Mouse (Mus musculus): ENCODE measurements around the gene Egln3. TPM values are rescaled to one million over a fixed set of nuclear protein-coding genes. Genes with fewer than 3 reads are reported as not detected.

Egln3 gene
- polyA plus RNA-seq, 1 experiment from 2014 or later = 7.1 TPM

DNA sequence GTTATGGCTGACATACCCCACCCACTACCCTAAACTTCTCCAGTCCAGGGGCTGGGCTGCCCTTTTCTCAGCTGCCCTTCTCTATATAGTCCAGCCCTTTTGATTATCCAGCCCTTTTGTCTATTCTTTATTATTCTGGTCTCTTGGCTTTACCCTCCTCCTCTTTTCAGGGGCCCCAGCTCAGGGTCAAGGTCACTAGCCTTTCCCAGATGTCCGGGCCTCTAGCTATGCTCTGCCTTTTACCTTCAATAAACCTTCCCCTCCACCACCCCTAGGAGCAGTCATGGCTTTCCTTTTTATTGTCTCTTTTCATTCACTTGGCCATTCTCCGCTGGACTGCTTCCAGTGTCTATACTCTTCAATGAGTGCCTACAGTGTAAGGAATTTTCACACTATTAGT, 22.7 kb upstream of the Egln3 start:
- 36% methylated on average over 2 of the region's 2 CpGs for WGBS
- no peak overlapping the region for H3K4me3 ChIP-seq (replicated peaks; ENCODE audit: low read length)
- H3K4me1 ChIP-seq (replicated peaks; ENCODE audit: control insufficient read depth, insufficient read depth, low read length) = peaks cover 4% of the 10 kb centered on the region; the same call in 1 of the 2 replicates
- no peak overlapping the region for H3K27ac ChIP-seq (ENCODE audit: low read length)
- no peak overlapping the region for H3K4me2 ChIP-seq (ENCODE audit: low read length)
- H3K36me3 ChIP-seq (ENCODE audit: control insufficient read depth, insufficient read depth) = no peaks in the 10 kb centered on the region
- H3K27me3 ChIP-seq (replicated peaks; ENCODE audit: control insufficient read depth, insufficient read depth, low read length) = no peaks in the 10 kb centered on the region
- no peak overlapping the region for H3K9ac ChIP-seq (replicated peaks; ENCODE audit: low read depth, low read length)
- ATAC-seq = no peak
- no peaks in the 10 kb centered on the region for H3K9me3 ChIP-seq (ENCODE audit: control insufficient read depth, low read length)

DNA sequence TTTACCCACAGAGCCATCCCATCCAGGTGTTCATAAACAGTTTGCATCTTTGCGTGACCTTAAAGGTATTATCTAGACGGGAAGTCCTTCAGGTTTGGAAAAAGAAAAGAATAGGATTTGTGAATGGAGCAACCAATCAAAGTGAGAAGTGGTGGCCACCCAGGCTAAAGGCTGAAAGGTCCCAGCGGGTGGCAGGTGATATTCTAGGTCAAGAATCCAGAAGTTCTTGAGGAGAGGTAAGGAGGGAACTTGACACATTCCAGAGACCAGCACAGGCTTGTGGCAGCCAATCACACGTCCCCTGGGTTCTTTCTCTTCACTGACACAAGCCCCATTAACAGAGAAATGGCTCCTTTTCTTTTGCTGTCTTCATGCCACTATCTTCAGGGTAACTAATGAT, 21.9 kb upstream of the Egln3 start:
- H3K4me3 ChIP-seq (replicated peaks; ENCODE audit: low read length) = no peak overlapping the region
- H3K9ac ChIP-seq (replicated peaks; ENCODE audit: low read depth, low read length) = no peak overlapping the region
- no peaks in the 10 kb centered on the region for H3K36me3 ChIP-seq (ENCODE audit: control insufficient read depth, insufficient read depth)
- no peaks in the 10 kb centered on the region for H3K27me3 ChIP-seq (replicated peaks; ENCODE audit: control insufficient read depth, insufficient read depth, low read length)
- H3K4me1 ChIP-seq (replicated peaks; ENCODE audit: control insufficient read depth, insufficient read depth, low read length) = peaks cover 4% of the 10 kb centered on the region; the same call in 1 of the 2 replicates
- no peak for ATAC-seq
- H3K9me3 ChIP-seq (ENCODE audit: control insufficient read depth, low read length) = no peaks in the 10 kb centered on the region
- H3K27ac ChIP-seq (ENCODE audit: low read length) = no peak overlapping the region
- WGBS = 83% methylated on average over 4 of the region's 4 CpGs
- H3K4me2 ChIP-seq (ENCODE audit: low read length) = no peak overlapping the region

DNA sequence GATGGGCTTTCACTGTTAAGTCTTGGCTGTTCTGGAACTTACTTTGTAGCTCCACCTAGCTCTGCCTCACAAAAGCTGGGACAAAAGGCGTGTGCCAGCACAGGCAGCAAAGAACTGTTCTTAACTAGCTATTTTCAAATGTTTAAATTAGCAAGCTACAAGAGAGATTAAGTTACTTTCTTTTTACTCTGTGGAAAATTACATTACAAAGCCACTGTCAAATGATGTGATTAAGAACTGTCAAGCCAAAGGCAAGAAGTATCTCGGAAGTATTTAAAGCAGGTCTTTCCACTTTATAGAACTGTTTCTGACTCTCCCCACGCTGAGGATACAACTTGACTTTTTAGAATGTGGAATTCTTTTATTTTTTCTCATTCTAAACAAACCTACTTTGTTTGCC, 21.4 kb upstream of the Egln3 start:
- no peak overlapping the region for H3K9ac ChIP-seq (replicated peaks; ENCODE audit: low read depth, low read length)
- no peak for ATAC-seq
- no peaks in the 10 kb centered on the region for H3K9me3 ChIP-seq (ENCODE audit: control insufficient read depth, low read length)
- no peaks in the 10 kb centered on the region for H3K27me3 ChIP-seq (replicated peaks; ENCODE audit: control insufficient read depth, insufficient read depth, low read length)
- H3K4me2 ChIP-seq (ENCODE audit: low read length) = no peak overlapping the region
- no peaks in the 10 kb centered on the region for H3K36me3 ChIP-seq (ENCODE audit: control insufficient read depth, insufficient read depth)
- no peak overlapping the region for H3K4me3 ChIP-seq (replicated peaks; ENCODE audit: low read length)
- no peak overlapping the region for H3K27ac ChIP-seq (ENCODE audit: low read length)
- H3K4me1 ChIP-seq (replicated peaks; ENCODE audit: control insufficient read depth, insufficient read depth, low read length) = peaks cover 4% of the 10 kb centered on the region; the same call in 1 of the 2 replicates
- 52% methylated on average over 3 of the region's 3 CpGs for WGBS

DNA sequence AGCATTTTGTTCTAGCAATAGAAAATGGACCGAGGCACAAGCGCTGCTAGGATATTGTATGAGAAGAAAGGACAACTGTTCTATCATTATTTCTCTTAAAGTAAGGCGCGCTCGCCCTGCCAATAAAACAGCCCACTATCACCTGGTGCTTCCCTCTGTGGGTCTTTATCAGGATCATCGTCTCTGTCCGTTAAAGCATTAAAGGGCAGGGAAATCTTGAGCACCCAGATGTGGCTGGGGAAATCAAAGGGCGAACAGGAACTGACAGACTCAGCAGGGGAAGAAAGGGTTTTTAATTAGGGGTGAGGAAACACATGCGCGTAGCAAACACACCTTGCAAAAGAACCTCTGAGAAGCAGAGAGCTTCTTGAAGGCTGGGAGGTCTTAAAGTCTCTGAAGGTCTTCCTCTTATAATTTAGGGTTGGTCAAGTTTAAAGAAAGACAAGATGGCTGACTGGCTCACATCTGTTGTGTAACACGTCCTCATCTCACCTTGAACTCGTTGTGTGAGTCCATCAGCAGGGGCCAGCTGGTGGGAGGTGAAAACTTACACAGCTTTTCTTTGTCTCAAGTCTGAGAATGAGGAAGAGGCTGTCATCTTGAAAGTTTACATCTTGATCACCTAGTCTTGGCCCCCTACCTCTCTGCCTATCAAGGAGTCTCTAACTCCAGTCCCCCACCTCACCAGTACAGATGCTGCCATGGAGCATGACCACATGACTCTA, 18.5 kb upstream of the Egln3 start:
- H3K9ac ChIP-seq (replicated peaks; ENCODE audit: low read depth, low read length) = no peak overlapping the region
- H3K4me1 ChIP-seq (replicated peaks; ENCODE audit: control insufficient read depth, insufficient read depth, low read length) = peaks cover 4% of the 10 kb centered on the region; the same call in 1 of the 2 replicates
- H3K4me2 ChIP-seq (ENCODE audit: low read length) = no peak overlapping the region
- no peaks in the 10 kb centered on the region for H3K36me3 ChIP-seq (ENCODE audit: control insufficient read depth, insufficient read depth)
- ATAC-seq = no peak
- no peak overlapping the region for H3K4me3 ChIP-seq (replicated peaks; ENCODE audit: low read length)
- H3K9me3 ChIP-seq (ENCODE audit: control insufficient read depth, low read length) = no peaks in the 10 kb centered on the region
- H3K27me3 ChIP-seq (replicated peaks; ENCODE audit: control insufficient read depth, insufficient read depth, low read length) = no peaks in the 10 kb centered on the region
- no peak overlapping the region for H3K27ac ChIP-seq (ENCODE audit: low read length)
- WGBS = 85% methylated on average over 12 of the region's 12 CpGs

DNA sequence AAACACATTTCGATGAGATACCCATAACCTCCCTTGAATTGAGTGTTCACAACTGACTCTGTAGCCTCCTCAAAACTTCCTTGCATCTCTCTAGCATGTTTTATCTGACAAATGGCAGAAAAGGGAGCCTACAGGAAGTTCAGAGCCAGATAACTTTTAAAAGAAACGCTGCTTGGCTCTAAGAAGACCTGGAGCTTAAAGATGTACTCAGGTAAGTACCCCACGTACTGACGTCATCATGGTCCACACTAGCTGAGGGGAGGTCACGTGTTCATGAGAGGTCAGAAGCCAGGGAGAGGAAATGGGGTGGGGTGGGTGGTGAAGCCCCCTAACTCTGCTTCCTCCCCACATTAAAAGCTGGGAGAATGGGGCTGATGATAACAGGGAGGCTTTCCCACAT, 13.0 kb upstream of the Egln3 start:
- Histone ChIP-seq H3K9ac (replicated peaks; ENCODE audit: low read depth, low read length) (no peak overlapping the region), H3K4me3 (replicated peaks; ENCODE audit: low read length) (no peak overlapping the region), H3K9me3 (ENCODE audit: control insufficient read depth, low read length) (no peaks in the 10 kb centered on the region), H3K27ac (ENCODE audit: low read length) (no peak overlapping the region), H3K4me2 (ENCODE audit: low read length) (no peak overlapping the region), H3K27me3 (replicated peaks; ENCODE audit: control insufficient read depth, insufficient read depth, low read length) (no peaks in the 10 kb centered on the region), H3K4me1 (replicated peaks; ENCODE audit: control insufficient read depth, insufficient read depth, low read length) (no peaks in the 10 kb centered on the region), H3K36me3 (ENCODE audit: control insufficient read depth, insufficient read depth) (no peaks in the 10 kb centered on the region)
- WGBS = 89% methylated on average over 5 of the region's 5 CpGs
- no peak for ATAC-seq

DNA sequence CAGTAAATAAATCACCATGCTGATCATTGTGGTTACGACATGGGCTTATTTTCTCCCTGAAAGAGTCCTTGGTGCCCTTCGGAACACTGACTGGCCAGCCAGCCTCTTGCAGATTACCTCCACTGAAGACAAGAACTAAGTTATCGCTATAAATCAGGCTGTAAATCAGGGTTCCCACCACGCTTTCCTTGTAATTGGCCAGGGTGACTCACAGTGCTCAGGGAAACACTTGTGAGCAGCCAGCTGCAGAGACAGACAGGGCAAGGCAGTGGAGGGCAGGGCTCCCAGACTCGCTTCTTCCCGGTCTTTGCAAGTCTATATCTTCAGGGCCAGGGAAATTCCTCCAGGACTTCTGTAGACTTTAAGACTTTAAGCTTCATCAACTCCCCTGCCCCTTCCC, 10.8 kb upstream of the Egln3 start:
- H3K4me3 ChIP-seq (replicated peaks; ENCODE audit: low read length) = no peak overlapping the region
- no peaks in the 10 kb centered on the region for H3K36me3 ChIP-seq (ENCODE audit: control insufficient read depth, insufficient read depth)
- WGBS = 82% methylated on average over 6 of the region's 6 CpGs
- H3K9ac ChIP-seq (replicated peaks; ENCODE audit: low read depth, low read length) = no peak overlapping the region
- H3K27ac ChIP-seq (ENCODE audit: low read length) = no peak overlapping the region
- no peaks in the 10 kb centered on the region for H3K27me3 ChIP-seq (replicated peaks; ENCODE audit: control insufficient read depth, insufficient read depth, low read length)
- H3K4me2 ChIP-seq (ENCODE audit: low read length) = no peak overlapping the region
- no peaks in the 10 kb centered on the region for H3K9me3 ChIP-seq (ENCODE audit: control insufficient read depth, low read length)
- H3K4me1 ChIP-seq (replicated peaks; ENCODE audit: control insufficient read depth, insufficient read depth, low read length) = no peaks in the 10 kb centered on the region
- ATAC-seq = no peak

DNA sequence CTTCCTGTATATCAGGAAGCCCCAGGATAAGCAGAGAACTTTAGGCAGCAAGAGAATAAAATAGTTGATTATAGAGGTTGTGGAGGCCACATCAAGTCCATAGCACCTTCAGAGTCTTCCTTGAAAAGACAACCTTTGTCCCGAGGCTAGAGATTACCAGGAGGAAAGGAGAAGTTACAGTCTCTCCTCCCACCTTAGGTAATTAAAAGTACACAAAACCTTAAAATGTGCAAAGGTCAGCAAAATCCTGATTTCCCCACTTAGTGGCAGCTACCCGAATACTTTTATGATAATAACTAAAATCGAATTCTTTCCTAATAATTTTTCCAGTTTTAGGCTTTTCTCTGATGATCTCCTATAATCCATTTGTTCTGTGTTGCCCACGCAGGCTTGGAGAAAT, 10.2 kb upstream of the Egln3 start:
- Histone ChIP-seq H3K4me2 (ENCODE audit: low read length) (no peak overlapping the region), H3K9ac (replicated peaks; ENCODE audit: low read depth, low read length) (no peak overlapping the region), H3K27ac (ENCODE audit: low read length) (no peak overlapping the region), H3K4me1 (replicated peaks; ENCODE audit: control insufficient read depth, insufficient read depth, low read length) (no peaks in the 10 kb centered on the region), H3K4me3 (replicated peaks; ENCODE audit: low read length) (no peak overlapping the region), H3K27me3 (replicated peaks; ENCODE audit: control insufficient read depth, insufficient read depth, low read length) (no peaks in the 10 kb centered on the region), H3K9me3 (ENCODE audit: control insufficient read depth, low read length) (no peaks in the 10 kb centered on the region), H3K36me3 (ENCODE audit: control insufficient read depth, insufficient read depth) (no peaks in the 10 kb centered on the region)
- 77% methylated on average over 4 of the region's 4 CpGs for WGBS
- no peak for ATAC-seq

DNA sequence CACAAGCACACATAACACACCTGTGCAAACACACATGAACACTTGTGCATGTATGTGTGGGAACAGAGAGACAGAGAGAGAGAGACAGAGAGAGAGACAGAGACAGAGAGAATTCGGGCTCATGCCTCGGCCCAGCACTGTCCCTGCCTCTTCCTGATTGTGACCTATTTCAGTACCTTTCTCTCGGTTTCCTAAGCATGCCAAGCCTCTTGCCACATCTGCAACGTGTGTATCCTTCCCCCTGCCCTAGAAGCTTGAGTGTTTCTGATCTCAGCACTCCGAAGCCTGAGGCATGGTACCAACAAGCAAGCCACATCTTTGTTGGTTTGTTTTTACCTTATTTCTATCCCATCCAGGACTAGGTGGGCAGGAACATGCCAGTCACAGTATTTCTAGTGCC, 9.6 kb upstream of the Egln3 start:
- Histone ChIP-seq H3K9me3 (ENCODE audit: control insufficient read depth, low read length) (no peaks in the 10 kb centered on the region), H3K9ac (replicated peaks; ENCODE audit: low read depth, low read length) (no peak overlapping the region), H3K27me3 (replicated peaks; ENCODE audit: control insufficient read depth, insufficient read depth, low read length) (no peaks in the 10 kb centered on the region), H3K27ac (ENCODE audit: low read length) (no peak overlapping the region), H3K4me2 (ENCODE audit: low read length) (no peak overlapping the region), H3K4me3 (replicated peaks; ENCODE audit: low read length) (no peak overlapping the region), H3K4me1 (replicated peaks; ENCODE audit: control insufficient read depth, insufficient read depth, low read length) (no peaks in the 10 kb centered on the region), H3K36me3 (ENCODE audit: control insufficient read depth, insufficient read depth) (no peaks in the 10 kb centered on the region)
- 63% methylated on average over 5 of the region's 5 CpGs for WGBS
- no peak for ATAC-seq

DNA sequence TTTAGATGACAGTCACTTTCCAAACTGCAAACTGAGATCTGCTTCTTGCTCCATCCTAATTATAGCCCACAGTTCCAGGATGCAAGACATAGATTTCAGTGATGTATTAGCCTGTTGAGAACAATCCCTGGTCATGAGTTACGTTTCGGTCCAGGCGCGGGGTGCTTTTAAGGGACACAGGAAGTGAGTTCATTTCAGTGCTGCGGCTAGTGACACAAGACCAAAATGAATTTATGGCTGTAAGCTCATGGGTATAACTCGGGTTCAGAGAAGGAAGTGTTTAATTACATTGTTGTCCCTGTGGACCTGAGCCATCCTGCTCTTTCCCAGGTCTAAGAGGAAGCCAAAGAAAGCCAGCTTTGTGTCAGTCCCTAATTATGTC, 5.5 kb upstream of the Egln3 start:
- Histone ChIP-seq H3K27me3 (replicated peaks; ENCODE audit: control insufficient read depth, insufficient read depth, low read length) (no peaks in the 10 kb centered on the region), H3K9me3 (ENCODE audit: control insufficient read depth, low read length) (no peaks in the 10 kb centered on the region), H3K4me1 (replicated peaks; ENCODE audit: control insufficient read depth, insufficient read depth, low read length) (no peaks in the 10 kb centered on the region), H3K4me3 (replicated peaks; ENCODE audit: low read length) (no peak overlapping the region), H3K9ac (replicated peaks; ENCODE audit: low read depth, low read length) (no peak overlapping the region), H3K4me2 (ENCODE audit: low read length) (no peak overlapping the region), H3K36me3 (ENCODE audit: control insufficient read depth, insufficient read depth) (no peaks in the 10 kb centered on the region), H3K27ac (ENCODE audit: low read length) (no peak overlapping the region)
- ATAC-seq = no peak
- 79% methylated on average over 6 of the region's 6 CpGs for WGBS
